Mouse (Mus musculus): ENCODE data around the gene Lman2.

Lman2 gene

GRCm38 (mm10) chr13:55362453-55363060, at the start of gene Lman2:
Lman2 (minus strand) TSS chr13:55362783.
- CTCF ChIA-PET: interaction anchor here (0.5 kb wide), 1 partner anchor 72 kb away, joined by 6 read pairs; no protein-coding TSS in a partner anchor

DNA sequence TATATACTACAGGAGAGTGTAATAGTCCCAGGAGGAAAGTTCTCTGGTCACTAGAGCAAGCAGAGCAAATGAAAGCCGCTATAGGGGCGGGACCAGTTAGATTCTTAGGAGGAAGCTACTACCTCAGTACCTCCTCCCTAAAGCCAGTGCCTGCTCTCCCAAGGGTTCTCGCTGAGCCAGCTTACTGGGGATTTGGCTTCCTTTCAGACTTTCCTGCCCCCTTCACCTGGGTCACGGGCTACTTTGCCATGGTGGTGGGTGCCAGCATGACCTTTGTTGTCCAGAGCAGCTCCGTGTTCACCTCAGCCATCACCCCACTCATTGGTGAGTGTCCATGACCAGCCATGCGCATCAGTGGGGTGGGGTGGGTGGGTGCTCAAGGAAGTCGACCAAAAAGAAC, 49.2 kb upstream of the Lman2 start:
- CTCF ChIA-PET: interaction anchor here (0.6 to 0.7 kb wide), 2 partner anchors 44 to 102 kb away, joined by 3 to 5 read pairs; no protein-coding TSS in a partner anchor

- CTCF ChIA-PET: interaction anchor here (0.5 kb wide), 1 partner anchor 124 kb away, joined by 8 read pairs; no protein-coding TSS in a partner anchor
These were observed 46.0 kb upstream of the Lman2 start for GRCm38 (mm10) chr13:55408546-55409120.

DNA sequence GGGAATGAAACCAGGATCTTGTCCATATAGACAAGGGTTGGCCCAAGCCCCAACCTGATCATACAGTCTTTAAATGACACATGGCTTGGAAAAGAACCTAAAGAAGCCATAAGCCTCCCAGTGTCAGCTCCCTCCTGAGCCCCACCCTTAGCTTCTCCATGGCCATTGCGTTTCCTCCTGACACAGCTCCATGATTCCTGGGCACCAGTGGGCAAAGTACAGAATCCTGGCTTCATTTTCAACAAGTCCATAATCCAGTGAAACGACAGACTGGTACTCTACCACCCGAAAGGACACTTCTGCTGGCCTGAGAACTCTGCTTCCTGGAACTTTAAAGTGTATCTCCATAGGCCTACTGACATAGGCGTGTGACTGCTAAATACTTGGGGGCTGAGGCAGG, 44.8 kb upstream of the Lman2 start:
- CTCF ChIA-PET: interaction anchor here (1.0 to 1.6 kb wide), 2 partner anchors 12 to 46 kb away, joined by 3 to 5 read pairs; no protein-coding TSS in a partner anchor

DNA sequence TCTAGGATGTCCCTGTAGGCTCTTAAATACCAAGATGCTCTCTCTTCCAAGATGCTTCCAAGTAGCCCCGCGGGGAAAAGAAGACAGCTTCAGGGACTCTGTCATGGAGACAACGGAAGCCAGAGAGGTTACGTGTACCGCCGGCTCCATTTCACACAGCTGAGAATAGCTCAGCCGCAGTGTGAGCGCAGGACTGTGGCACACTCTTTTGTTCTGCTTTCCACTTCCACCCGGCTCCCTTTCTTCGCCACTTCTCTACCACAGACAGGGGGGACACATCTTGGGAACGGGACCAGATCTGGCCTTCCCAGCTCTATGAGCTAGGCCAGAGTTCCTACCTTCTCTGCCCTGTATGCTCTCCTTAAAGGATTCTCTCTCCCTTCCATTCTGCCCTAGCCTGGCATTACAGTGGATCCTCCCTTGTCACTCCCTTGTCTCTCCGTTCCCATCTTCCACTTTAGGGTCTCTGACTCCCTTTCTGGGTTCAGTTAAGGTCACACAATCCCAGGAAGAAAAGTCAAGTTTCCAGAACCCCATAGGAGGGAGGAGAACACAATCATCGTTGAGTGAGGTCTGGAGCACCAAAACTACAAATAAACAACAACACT, 43.3 kb upstream of the Lman2 start:
- CTCF ChIA-PET: interaction anchor here (1.2 kb wide), 2 partner anchors 19 to 108 kb away, joined by 3 read pairs; partner anchors contain the start of gene Pdlim7

GRCm38 (mm10) chr13:55404853-55405782, 42.5 kb upstream of the Lman2 start:
- CTCF ChIA-PET: interaction anchor here (1.2 kb wide), 2 partner anchors 19 to 109 kb away, joined by 3 read pairs; partner anchors contain the start of gene Pdlim7

DNA sequence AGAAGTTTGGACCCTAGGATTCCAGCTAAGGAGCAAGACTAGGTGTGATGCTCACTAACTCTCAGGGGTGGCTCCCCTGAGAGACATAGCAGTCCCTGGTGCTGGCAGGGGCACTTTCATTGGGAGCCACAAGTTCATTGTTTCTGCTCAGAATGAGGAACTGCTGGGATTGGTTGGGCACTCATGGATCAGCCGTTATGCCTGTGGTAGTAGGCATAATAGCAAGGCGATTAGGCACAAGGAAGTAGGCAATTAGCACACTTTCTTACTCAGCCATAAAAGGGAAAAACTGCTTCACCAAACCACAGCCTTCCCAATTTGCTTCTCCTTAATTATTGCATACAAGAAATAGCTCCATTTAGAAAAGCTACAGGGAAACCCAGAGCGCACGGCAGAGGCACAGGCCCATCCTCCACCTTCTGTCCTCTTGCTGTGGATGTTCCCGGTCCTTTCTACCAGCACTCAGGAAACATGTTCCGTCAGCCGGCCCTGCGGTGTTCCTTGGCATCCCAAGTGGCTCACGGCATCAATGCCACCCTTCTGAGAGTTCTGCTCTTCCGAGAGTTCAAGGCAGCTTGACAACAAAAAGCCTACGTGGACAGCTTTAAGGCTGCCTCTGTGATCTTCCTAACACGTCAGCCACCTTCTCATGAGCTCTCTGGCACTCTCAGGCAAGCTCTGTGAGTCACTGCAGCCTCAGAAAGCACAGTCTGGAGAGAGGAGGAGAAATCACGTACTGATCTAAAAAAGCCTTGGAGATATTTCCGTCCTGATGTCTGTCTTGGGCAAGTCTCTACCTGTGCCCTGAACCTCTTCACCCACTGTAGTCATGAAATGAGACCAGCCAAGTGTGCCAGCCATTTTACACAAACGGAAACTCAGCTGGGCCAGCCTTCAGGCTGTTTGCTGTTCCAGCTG, 41.6 kb upstream of the Lman2 start:
- CTCF ChIA-PET: interaction anchor here (1.3 kb wide), 1 partner anchor 68 kb away, joined by 9 read pairs; no protein-coding TSS in a partner anchor

DNA sequence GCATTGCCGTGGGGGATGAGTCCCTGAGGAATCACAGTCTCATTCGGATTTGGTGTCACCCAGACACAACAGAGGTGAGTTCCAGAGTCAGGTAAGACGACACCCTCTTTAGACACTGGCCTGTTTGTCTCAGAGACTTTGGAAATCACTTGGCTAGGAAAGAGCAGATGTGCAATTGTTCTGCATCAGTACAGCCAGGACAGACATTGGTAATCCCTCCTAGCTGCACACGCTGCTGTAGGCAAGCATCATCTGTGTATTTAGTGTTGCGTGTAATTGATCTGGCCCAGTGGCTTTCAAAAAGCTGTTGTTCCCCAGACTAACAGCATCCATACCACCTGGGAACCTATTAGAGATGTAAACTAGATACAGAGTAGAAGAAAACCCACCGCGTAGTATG, 40.7 kb upstream of the Lman2 start:
- CTCF ChIA-PET: interaction anchor here (1.3 kb wide), 1 partner anchor 69 kb away, joined by 9 read pairs; no protein-coding TSS in a partner anchor

GRCm38 (mm10) chr13:55400039-55400346, 37.4 kb upstream of the Lman2 start:
- CTCF ChIA-PET: interaction anchor here (0.8 kb wide), 1 partner anchor 39 kb away, joined by 3 read pairs; no protein-coding TSS in a partner anchor

DNA sequence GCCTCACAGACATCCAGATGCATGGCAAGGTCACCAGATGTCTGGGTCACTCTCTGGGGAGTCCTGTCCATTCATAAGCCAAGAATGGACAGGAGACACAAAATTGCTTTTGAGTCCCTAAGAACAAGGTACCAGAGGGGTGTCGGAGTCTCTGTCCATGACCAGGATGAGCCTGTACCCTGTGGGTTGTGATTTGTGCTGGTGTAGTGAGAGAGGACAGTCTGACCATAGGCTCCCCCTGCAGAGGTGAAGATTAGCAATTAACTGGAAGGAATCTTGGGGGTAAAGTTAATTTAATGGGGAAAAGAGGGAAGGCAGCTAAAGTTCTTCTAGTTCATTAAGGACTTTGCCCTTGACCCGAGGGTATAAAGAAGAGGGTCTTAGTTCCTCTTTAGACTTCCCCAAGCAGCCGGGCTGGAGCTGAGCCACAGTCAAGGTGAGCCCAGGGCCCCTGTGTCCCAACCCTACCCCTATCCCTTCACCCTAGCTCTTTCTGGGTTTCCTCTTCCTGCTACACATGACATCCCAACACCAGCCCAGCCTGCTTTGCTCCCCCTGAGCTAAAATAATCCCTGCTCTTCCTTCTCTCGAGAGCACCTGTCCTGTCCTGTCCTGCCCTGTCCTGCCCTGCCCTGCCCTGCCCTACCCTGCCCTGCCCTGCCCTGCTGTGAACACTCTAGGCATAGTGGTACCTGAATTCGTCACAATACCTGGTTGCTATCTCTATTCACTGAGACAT, 36.9 kb upstream of the Lman2 start:
- CTCF ChIA-PET: interaction anchor here (0.8 kb wide), 1 partner anchor 39 kb away, joined by 3 read pairs; no protein-coding TSS in a partner anchor

DNA sequence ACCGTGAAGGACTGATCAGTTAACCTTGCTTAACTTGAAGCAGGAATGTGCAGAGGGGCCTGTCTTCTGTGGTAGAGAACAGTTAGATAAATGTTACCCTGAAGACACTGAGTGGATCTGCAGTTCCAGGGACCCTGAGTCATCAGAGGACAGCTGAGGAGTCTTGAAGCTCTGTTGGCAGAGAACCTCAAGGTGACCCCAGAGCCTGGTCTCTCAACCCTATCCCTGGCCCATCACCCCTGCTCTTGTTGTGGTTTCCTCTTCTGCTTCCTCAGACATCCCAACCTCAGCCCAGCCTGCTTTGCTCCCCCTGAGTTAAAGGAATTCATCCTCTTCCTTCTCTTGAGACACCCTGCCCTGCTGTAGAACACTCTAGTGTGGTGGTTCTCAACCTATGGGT, 35.5 kb upstream of the Lman2 start, which contains the start of gene Slc34a1:
Gene Slc34a1, plus strand, starts transcription at position 100 of the 400 bp plus-strand sequence.
- CTCF ChIA-PET: no interaction called here

DNA sequence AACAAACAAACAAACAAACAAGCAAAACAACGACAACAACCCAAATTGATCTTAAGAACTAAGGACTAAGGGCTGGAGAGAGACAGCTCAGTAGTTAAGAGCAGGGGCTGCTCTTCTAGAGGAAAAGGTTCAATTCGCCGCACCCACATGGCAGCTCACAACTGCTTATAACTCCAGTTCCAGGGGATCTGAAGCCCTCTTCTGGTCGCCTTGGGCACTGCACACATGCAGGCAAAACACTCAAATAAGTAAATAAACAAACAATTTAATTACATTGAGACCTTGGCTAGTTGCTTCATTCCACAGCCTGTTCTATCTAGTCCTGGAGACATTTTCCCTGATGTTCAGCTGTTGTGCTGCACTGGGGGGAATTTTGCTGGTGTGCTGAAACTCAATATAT, 30.4 kb upstream of the Lman2 start:
- CTCF ChIA-PET: interaction anchor here (0.6 kb wide), 1 partner anchor 70 kb away, joined by 14 read pairs; no protein-coding TSS in a partner anchor

DNA sequence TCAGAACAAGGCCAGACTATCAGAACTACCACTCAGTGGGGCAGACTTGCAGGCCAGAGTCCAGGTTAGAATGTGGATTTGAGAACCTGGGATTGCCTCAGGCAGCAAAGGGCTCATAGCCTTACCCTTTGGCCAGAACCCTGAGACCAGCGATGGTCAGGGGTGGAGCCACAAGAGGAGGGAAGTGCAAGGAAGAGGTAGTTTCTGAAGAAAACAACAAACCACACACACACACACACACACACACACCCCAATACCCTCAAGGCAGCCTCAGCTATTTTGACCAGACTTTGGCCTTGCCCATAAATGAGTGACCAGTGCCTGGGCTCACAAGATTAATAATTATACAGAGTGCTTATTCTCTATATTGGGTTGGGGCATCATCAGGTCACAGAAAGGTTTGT, 29.0 kb upstream of the Lman2 start:
- CTCF ChIA-PET: no interaction called here

DNA sequence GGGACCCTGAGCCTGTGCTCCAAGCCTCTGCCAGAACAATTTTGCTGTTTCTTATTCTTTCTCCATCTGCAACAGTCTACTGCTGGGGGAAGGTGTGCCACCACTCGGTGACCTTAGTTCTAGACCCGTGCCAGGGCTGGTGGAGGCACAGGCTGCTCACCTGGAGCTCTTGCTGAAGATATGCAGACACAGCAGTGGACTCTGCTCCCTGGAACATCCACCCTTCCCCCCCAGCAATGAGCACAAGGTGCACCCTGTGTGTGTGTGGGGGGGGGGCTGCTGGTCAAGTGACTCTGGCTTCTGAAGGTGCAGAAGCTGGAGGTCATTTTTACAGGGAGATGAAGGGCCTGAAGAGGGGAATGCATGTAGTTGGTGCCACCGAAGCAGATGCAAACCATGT, 28.1 kb upstream of the Lman2 start:
- CTCF ChIA-PET: no interaction called here

- CTCF ChIA-PET: interaction anchor here (0.5 kb wide), 1 partner anchor 108 kb away, joined by 3 read pairs; no protein-coding TSS in a partner anchor
These were observed 19.2 kb upstream of the Lman2 start for GRCm38 (mm10) chr13:55381790-55382189.

- CTCF ChIA-PET: no interaction called here
These were observed 16.5 kb upstream of the Lman2 start for GRCm38 (mm10) chr13:55378907-55379580.

GRCm38 (mm10) chr13:55375877-55376276, 13.3 kb upstream of the Lman2 start:
- CTCF ChIA-PET: interaction anchor here (0.6 kb wide), 1 partner anchor 87 kb away, joined by 3 read pairs; no protein-coding TSS in a partner anchor

GRCm38 (mm10) chr13:55374206-55374924, 11.8 kb upstream of the Lman2 start:
- CTCF ChIA-PET: no interaction called here
